Mouse (Mus musculus) brown adipose tissue, adult 24 weeks (tissue): ENCODE results near the gene Mrnip. TPM values are rescaled to one million over a fixed set of nuclear protein-coding genes. Genes with fewer than 3 reads are reported as not detected.
A peak's percentile ranks its signal among the peaks of the same experiment; 100 is the strongest.

Experiments
- H3K27ac ChIP-seq: fragments of 200-500 bp; replicated peaks from 2 replicates; pipeline ENCODE4 v1.5.1; 2012; ENCODE audit warnings: low read depth, mild to moderate bottlenecking, low read length
- H3K4me1 ChIP-seq: fragments of 200-500 bp; 2 replicates; pipeline ENCODE4 v1.6.1; 2012; ENCODE audit warnings: low read length, mixed read lengths; ENCODE audit not compliant: control insufficient read depth, insufficient read depth, insufficient read length
- H3K4me3 ChIP-seq: fragments of 200-500 bp; 2 replicates; pipeline ENCODE4 v1.5.1; 2012; ENCODE audit warnings: low read depth, mild to moderate bottlenecking, low read length, moderate library complexity; ENCODE audit not compliant: insufficient read depth
- polyA plus RNA-seq: library from polyadenylated mRNA; stranded (reverse); fragments of >200 nt; gene quantifications from 2 replicates; pipeline ENCODE4 v1.2.4, GENCODE M21; 2012; ENCODE audit not compliant: missing spikeins, insufficient read depth, insufficient read length

The Mrnip gene
- polyA plus RNA-seq, 1 experiment, result 6.3 TPM

DNA sequence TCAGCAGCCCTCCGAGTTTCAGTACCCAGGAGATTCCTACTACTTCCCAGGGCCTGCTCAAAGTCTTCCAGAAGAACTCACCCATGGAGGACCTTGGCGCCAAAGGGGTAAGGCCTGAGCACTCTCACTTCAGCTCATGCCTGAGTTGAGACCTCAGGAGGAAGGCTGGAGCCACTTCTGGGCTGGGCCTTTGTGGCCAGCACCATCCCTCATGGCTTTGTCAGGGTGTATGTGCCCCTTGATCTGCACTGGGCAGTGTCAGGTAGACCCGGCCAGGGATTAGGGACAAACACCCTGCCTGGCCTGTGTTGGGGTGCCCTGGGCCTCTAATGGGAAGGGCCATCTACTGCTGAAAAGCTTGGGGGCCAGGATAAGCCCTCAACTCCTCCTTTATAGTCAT, 22.9 kb upstream of the Mrnip start:
- no peak overlapping the region for H3K4me3 ChIP-seq
- peaks cover 10% of the 10 kb centered on the region; the same call in 1 of the 2 replicates for H3K4me1 ChIP-seq

GRCm38 (mm10) chr11:50154166-50154565, 20.1 kb upstream of the Mrnip start:
- H3K4me1 ChIP-seq, result peaks cover 3% of the 10 kb centered on the region; the same call in 1 of the 2 replicates
- no peak overlapping the region for H3K4me3 ChIP-seq
- H3K27ac ChIP-seq, result no peak overlapping the region

More for the DNA sequence above, 22.9 kb upstream of the Mrnip start:
- H3K27ac ChIP-seq, result no peak overlapping the region

GRCm38 (mm10) chr11:50154777-50155520, 19.3 kb upstream of the Mrnip start:
- Histone ChIP-seq H3K27ac (no peak overlapping the region), H3K4me3 (no peak overlapping the region), H3K4me1 (no peaks in the 10 kb centered on the region)

DNA sequence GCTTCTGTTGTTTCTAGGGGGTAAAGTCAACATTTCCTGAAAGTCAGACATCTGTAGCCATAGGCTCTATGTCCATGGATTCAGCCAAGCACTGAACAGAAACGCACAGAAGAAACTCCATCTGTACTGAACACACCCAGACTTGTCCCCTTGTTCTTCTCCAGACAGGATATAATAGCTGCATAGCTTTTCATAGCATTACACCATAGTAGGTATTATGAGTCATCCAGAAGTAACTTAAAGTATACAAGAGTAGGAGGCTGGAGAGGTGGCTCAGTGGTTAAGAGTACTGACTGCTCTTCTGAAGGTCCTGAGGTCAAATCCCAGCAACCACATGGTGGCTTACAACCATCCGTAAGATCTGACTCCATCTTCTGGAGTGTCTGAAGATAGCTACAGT, 18.5 kb upstream of the Mrnip start:
- no peaks in the 10 kb centered on the region for H3K4me1 ChIP-seq
- H3K4me3 ChIP-seq, result no peak overlapping the region
- no peak overlapping the region for H3K27ac ChIP-seq

DNA sequence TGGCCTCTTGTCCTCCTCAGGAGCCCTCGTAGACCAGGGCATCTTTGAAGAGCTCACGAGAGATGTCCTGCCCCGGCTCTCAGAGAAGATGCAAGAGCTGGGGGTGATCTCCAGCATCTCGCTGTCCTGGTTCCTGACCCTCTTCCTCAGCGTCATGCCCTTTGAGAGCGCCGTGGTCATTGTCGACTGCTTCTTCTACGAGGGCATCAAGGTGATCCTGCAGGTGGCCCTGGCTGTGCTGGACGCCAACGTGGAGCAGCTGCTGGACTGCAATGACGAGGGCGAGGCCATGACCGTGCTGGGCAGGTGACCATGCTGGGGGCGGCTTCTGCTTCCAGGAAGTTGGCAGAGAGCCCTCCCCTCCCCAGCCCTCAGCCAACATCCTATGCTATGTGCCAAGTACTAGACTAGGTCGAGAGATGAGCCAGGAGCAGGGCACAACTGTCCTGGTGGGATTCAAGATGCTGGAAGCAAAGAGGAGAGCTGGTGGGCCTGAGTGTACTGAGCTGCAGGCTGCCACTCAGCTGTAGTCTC, 17.5 kb upstream of the Mrnip start:
- Histone ChIP-seq H3K4me3 (no peak overlapping the region), H3K4me1 (0 out of 2 replicates have a peak, but pooled peaks cover under 1% of the 10 kb centered on the region), H3K27ac (no peak overlapping the region)

DNA sequence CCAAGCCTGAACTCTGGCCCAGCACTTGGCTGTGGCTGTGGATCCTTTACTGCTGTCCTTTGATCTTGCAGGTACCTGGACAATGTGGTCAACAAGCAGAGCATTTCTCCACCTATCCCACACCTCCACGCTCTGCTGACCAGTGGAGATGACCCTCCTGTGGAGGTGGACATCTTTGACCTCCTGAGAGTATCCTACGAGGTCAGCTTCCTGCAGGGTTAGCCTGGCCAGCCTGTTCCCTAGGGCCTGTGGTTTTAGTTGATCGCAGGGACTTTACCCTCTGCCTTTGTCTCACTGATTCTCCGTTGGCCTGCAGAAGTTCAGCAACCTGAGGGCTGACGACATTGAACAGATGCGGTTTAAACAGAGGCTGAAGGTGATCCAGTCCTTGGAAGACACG, 15.9 kb upstream of the Mrnip start:
- peaks cover 4% of the 10 kb centered on the region; the same call in 1 of the 2 replicates for H3K4me1 ChIP-seq
- H3K4me3 ChIP-seq, result no peak overlapping the region
- H3K27ac ChIP-seq, result no peak overlapping the region

GRCm38 (mm10) chr11:50159347-50159746, 14.9 kb upstream of the Mrnip start:
- Histone ChIP-seq H3K4me1 (peaks cover 4% of the 10 kb centered on the region; the same call in 1 of the 2 replicates), H3K4me3 (no peak overlapping the region), H3K27ac (no peak overlapping the region)

DNA sequence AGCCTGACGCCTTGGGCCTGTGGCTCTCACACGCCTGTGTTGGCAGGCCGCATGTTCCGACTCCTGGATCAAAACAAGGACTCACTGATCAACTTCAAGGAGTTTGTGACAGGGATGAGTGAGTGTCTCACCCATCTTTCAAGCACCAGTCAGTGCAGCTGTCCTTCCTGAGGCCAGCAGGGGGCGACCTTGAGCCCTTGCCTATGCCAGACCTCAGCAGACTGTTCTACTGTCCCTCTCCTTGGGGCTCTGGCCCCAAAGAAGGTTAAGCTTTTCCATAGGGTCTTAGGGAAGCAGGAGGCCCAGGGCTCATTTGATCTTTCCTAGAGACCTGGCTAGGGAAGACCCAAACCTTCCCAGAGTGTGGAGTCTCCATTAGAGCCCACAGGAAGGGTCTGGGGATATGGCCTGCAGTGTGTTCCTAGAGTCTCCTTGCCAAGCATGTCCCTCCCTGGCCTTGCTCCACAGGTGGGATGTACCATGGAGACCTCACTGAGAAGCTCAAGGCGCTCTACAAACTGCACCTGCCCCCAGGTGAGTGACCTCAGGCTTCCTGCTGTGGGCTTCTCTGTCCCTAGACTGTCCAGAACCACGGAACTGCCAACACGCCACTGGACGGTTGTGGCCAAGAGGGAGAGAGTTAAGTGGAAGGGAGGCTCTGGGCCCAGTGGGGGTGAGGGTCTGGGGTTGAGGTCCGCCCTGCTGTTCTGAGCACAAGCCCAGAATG, 12.5 kb upstream of the Mrnip start:
- Histone ChIP-seq H3K4me3 (no peak overlapping the region), H3K27ac (peak overlapping the region; percentile 18), H3K4me1 (peaks cover 4% of the 10 kb centered on the region; the same call in 1 of the 2 replicates)

GRCm38 (mm10) chr11:50162338-50163050, 11.8 kb upstream of the Mrnip start:
- Histone ChIP-seq H3K27ac (peak overlapping the region; percentile 18), H3K4me1 (peaks cover 4% of the 10 kb centered on the region; the same call in 1 of the 2 replicates), H3K4me3 (no peak overlapping the region)

GRCm38 (mm10) chr11:50168352-50168751, 5.9 kb upstream of the Mrnip start:
- Histone ChIP-seq H3K27ac (no peak overlapping the region), H3K4me1 (no peaks in the 10 kb centered on the region), H3K4me3 (no peak overlapping the region)

- Histone ChIP-seq H3K4me1 (peaks cover 4% of the 10 kb centered on the region; the same call in 1 of the 2 replicates), H3K27ac (no peak overlapping the region), H3K4me3 (peak overlapping the region; percentile 74)
These were observed 515 bp downstream of the Mrnip start for GRCm38 (mm10) chr11:50174730-50175187.

DNA sequence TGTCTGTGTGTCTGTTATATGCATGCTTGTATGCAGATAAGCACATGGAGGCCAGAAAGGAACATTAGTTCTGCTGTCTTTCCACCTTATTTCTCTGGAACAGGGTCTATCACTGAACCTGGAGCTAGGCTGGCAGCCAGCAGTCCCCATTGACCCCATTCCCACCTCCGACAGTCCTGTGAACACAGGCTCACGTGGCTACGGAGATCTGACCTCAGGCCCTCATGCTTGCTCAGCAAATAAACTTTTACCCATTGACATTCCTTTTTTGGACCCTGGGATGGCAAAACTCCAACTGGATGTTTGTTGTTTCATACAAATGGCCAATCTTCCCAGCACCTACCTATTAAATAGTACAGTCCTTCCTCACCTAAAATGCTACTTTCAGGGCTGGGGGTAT, 2.1 kb downstream of the Mrnip start:
- Histone ChIP-seq H3K4me1 (peaks cover 4% of the 10 kb centered on the region; the same call in 1 of the 2 replicates), H3K4me3 (no peak overlapping the region), H3K27ac (no peak overlapping the region)

- Histone ChIP-seq H3K4me1 (peaks cover 4% of the 10 kb centered on the region; the same call in 1 of the 2 replicates), H3K27ac (no peak overlapping the region)
These were observed 2.9 kb downstream of the Mrnip start for GRCm38 (mm10) chr11:50177111-50177510.

GRCm38 (mm10) chr11:50178532-50179488, 4.6 kb downstream of the Mrnip start:
- Histone ChIP-seq H3K27ac (no peak overlapping the region), H3K4me3 (no peak overlapping the region), H3K4me1 (peaks cover 4% of the 10 kb centered on the region; the same call in 1 of the 2 replicates)

More at GRCm38 (mm10) chr11:50177111-50177510, 2.9 kb downstream of the Mrnip start:
- H3K4me3 ChIP-seq, result no peak overlapping the region
